Mouse (Mus musculus) liver, embryonic 14.5 days (tissue): ENCODE results near the gene Gpatch8. TPM values are rescaled to one million over a fixed set of nuclear protein-coding genes. Genes with fewer than 3 reads are reported as not detected.

ENCODE experiments used
- ATAC-seq: fragments of 200-750 bp; cut with Nextera tagmentation; 2 replicates; pipeline ENCODE4 v1.8.0; 2017; ENCODE audit warnings: moderate number of reproducible peaks, mild to moderate bottlenecking, moderate library complexity; ENCODE audit not compliant: insufficient read depth
- DNase-seq, 3 experiments: peaks; one replicate each; pipeline ENCODE4 v3.0.0-alpha.2; 2012 to 2013; ENCODE audit warnings: low read depth in 3 of 3, low spot score in 3 of 3
- H3K27ac ChIP-seq: fragments of 300-500 bp; sonication (generic); 2 replicates; pipeline ENCODE4 v1.5.1; 2014; ENCODE audit warnings: moderate library complexity, mild to moderate bottlenecking, control low read depth, inconsistent platforms
- H3K27me3 ChIP-seq: fragments of 300-500 bp; sonication (generic); 2 replicates; pipeline ENCODE4 v1.6.1; 2014; ENCODE audit warnings: mild to moderate bottlenecking, low read length, moderate library complexity; ENCODE audit not compliant: control insufficient read depth, insufficient read depth
- H3K36me3 ChIP-seq: fragments of 300-500 bp; sonication (generic); replicated peaks from 2 replicates; pipeline ENCODE4 v1.6.1; 2014; ENCODE audit warnings: low read depth; ENCODE audit not compliant: control insufficient read depth, insufficient read depth
- H3K4me1 ChIP-seq, 2 experiments: fragments of 200-500 bp in 1 of 2; fragments of 300-500 bp in 1 of 2; sonication (generic) in 1 of 2; replicated peaks; 2 replicates each; pipeline ENCODE4 v1.6.1; 2012 to 2014; ENCODE audit warnings: antibody characterized with exemption in 1 of 2, inconsistent platforms in 1 of 2, low read length in 1 of 2; ENCODE audit not compliant: control insufficient read depth in 2 of 2, insufficient read depth in 2 of 2
- H3K4me2 ChIP-seq: fragments of 300-500 bp; sonication (generic); 2 replicates; pipeline ENCODE4 v1.6.1; 2014; ENCODE audit warnings: low read depth, mild to moderate bottlenecking, control low read depth, moderate library complexity
- H3K4me3 ChIP-seq, 2 experiments: fragments of 200-500 bp in 1 of 2; fragments of 300-500 bp in 1 of 2; sonication (generic) in 1 of 2; 2 replicates each; pipeline ENCODE4 v1.5.1; 2012 to 2014; ENCODE audit warnings: low read depth in 2 of 2, low read length in 2 of 2, mild to moderate bottlenecking in 2 of 2, control low read depth in 1 of 2, inconsistent platforms in 1 of 2, moderate library complexity in 1 of 2; ENCODE audit not compliant: insufficient read depth in 1 of 2
- H3K9ac ChIP-seq: fragments of 300-500 bp; sonication (generic); replicated peaks from 2 replicates; pipeline ENCODE4 v1.6.1; 2014; ENCODE audit warnings: mild to moderate bottlenecking, control low read depth, moderate library complexity
- H3K9me3 ChIP-seq: fragments of 300-500 bp; sonication (generic); 2 replicates; pipeline ENCODE4 v1.6.1; 2016; ENCODE audit warnings: low read length, mixed read lengths; ENCODE audit not compliant: control insufficient read depth
- CTCF ChIP-seq: IDR thresholded peaks from 2 replicates; pipeline ENCODE4 v1.5.1; 2016; ENCODE audit warnings: antibody characterized with exemption, low read depth, control low read depth
- EP300 ChIP-seq: IDR thresholded peaks from 2 replicates; pipeline ENCODE4 v1.6.1; 2016; ENCODE audit warnings: antibody characterized with exemption, low read depth
- whole genome bisulfite sequencing: fragments of 180-500 bp; shearing (Covaris S2); extraction: QIAGEN DNeasy Blood & Tissue Kit; methylation state at CpG from one replicate; pipeline ENCODE4 v1.1.7; 2014; ENCODE audit not compliant: insufficient replicate concordance; 5-methylcytosine and 5-hydroxymethylcytosine counted together
- polyA plus RNA-seq, 2 experiments: library from polyadenylated mRNA; depleted of rRNA in 1 of 2; stranded (reverse) in 1 of 2; unstranded in 1 of 2; fragments of >200 nt; fragmentation: Nextera tagmentation in 1 of 2; extraction: Ambion mirVana in 1 of 2; gene quantifications; 2 replicates each; pipeline versions ENCODE4 v1.2.1 to v1.2.3; 2012 to 2014

Gpatch8 gene
- polyA plus RNA-seq, 2 experiments: 7.5 to 14.1 TPM

DNA sequence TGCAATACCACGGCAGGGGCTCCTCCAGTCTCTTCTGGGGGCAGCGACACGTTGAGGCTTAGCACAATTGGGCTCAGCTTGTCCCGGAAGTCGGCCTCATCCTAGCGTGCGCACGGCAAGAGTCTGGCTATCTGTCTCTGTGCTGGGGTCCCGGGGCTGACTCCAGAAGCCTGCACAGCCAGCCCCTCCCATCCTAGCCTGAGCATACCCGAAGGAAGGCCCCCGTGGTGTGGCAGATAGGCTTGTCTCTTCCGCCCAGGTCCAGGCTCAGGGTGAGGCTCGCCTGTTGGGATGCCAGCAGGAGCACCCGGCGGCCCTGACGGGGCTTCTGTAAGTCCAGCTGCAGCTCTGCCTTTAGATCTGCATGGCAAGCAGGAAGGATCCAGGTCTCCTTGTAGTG, 95.7 kb downstream of the Gpatch8 start:
- DNase-seq (no peak), ATAC-seq (peak; percentile 46; the same call in 1 of the 2 replicates)
- H3K4me2 ChIP-seq: no peak overlapping the region
- H3K9me3 ChIP-seq: no peaks in the 10 kb centered on the region
- H3K27ac ChIP-seq: no peak overlapping the region
- H3K4me1 ChIP-seq: peaks cover 0 to 10% of the 10 kb centered on the region in 2 experiments; a peak in 2 of 4 replicates
- H3K4me3 ChIP-seq: no peak overlapping the region
- TF ChIP-seq CTCF (no peak), EP300 (no peak)
- H3K36me3 ChIP-seq: no peaks in the 10 kb centered on the region
- H3K9ac ChIP-seq: no peak overlapping the region
- H3K27me3 ChIP-seq: no peaks in the 10 kb centered on the region
- 46% methylated on average over 16 of the region's 16 CpGs for WGBS

DNA sequence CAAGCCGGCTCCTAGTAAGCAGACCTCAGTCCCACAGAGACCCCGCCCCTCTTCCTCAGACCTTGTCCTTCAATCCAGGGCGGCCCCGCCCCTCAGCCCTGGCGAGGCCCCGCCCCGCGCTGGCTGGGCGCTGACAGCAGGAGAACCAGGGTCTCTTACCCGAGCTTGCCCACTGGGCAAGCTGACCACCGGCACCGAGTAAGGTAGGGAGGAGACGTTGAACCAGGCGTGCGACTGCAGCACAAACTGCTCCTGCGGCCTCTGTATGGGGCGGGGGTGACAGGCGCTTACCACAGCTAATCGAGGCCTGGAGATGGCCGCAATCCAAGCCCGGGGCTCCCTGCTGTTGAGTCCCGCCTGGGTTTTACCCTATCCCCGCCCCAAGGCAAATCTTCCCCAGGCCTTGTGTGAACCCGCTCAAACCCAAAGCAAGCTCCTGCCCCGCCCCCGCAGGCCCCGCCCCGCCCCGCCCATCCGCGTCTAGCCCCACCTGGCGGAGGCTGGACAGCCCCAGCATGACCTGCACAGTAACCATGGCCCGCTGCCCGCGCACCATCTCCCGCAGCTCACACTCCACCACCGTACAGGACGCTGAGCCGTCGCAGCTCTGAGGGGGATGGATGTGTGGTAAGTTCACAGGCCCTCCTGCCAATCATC, 100.3 kb downstream of the Gpatch8 start:
- DNase-seq (peak; percentile 47 to 52 (median 48)), ATAC-seq (peak; percentile 79)
- H3K27ac ChIP-seq: no peak overlapping the region
- WGBS: 6% methylated on average over 40 of the region's 40 CpGs
- H3K27me3 ChIP-seq: peaks cover 3% of the 10 kb centered on the region; the same call in 1 of the 2 replicates
- H3K9me3 ChIP-seq: no peaks in the 10 kb centered on the region
- TF ChIP-seq CTCF (peak; percentile 73), EP300 (no peak)
- H3K36me3 ChIP-seq: no peaks in the 10 kb centered on the region
- H3K4me3 ChIP-seq: peak overlapping the region; percentile 36 to 37
- peaks cover 0 to 9% of the 10 kb centered on the region in 2 experiments; a peak in 2 of 4 replicates for H3K4me1 ChIP-seq
- H3K4me2 ChIP-seq: peak overlapping the region; percentile 56
- H3K9ac ChIP-seq: no peak overlapping the region

DNA sequence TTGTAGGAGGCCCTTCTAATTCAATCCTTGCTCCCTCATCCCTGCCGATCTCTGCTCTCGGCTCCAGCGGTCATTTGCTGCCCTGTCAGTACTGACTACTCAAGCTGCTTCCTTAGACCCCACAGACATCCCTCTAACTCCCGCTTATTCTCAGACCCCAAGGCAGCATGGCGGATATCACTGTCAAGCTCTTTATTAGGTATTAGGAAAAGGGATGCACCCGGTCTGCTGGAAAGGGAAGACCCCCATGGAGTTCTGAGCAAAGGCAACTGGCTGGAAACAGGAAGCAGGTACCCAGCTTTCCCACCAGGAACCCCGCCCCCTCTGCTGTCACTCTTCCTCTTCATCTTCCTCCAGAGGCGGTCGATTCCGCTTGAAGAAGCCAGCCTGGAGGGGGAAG, 103.1 kb downstream of the Gpatch8 start:
- WGBS: 34% methylated on average over 10 of the region's 10 CpGs
- TF ChIP-seq EP300: no peak
- no peak for TF ChIP-seq CTCF
- Histone ChIP-seq H3K9me3 (no peaks in the 10 kb centered on the region), H3K4me3 (no peak overlapping the region), H3K36me3 (no peaks in the 10 kb centered on the region), H3K27me3 (peaks cover 24% of the 10 kb centered on the region), H3K4me2 (no peak overlapping the region), H3K4me1 (peaks cover 0 to 6% of the 10 kb centered on the region in 2 experiments; a peak in 1 of 4 replicates), H3K27ac (no peak overlapping the region), H3K9ac (no peak overlapping the region)
- ATAC-seq (no peak), DNase-seq (no peak)

DNA sequence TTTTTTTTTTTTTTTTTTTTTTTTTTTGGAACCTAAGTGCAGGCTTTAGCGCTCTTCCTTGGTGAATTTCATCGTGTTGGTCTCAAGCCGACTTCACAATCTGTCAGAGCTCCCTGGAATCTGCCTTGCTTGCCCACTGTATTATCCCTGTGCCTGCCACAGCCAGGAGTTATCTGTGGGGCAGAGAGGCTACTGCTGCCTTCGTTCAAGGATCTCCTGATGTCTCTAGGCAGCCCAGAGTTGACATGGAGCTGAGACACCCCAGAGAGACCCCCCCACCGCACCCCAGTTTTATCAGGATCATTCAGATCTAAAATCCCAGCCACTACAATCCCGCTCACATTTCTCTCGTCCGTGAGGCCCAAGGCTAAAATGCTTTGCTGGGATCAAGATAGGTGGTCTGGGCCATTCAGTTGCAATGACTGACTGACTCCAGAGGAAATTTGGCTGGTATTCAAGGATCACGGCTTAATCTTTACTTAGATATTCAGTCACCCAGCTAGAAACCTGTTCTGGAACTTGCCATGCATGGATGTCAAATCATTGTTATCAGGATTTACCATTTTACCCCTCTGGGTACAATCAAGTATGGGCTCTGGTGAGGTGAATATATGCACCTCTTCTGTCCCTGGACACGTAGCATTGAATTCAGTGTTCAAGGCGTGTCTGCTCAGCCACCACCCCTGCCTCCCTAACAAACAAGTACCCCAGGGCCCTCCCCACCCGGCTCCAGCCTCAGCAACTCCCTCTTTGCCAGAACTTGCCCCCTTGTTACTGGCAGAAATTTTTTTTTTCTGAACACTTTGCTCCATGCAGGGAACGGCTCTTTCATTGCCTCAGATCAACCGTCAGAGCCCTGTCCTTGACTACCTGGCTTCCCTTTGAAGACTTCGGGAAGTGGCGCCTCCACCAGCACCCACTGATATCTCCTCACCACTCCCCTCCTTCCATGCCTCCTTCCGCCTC, 106.9 kb downstream of the Gpatch8 start:
- Histone ChIP-seq H3K9ac (no peak overlapping the region), H3K36me3 (no peaks in the 10 kb centered on the region), H3K27ac (no peak overlapping the region), H3K4me1 (no peaks in the 10 kb centered on the region), H3K4me3 (no peak overlapping the region), H3K9me3 (no peaks in the 10 kb centered on the region), H3K4me2 (no peak overlapping the region), H3K27me3 (peaks cover 56% of the 10 kb centered on the region)
- 44% methylated on average over 17 of the region's 17 CpGs for WGBS
- no peak for DNase-seq
- TF ChIP-seq CTCF: no peak
- no peak for TF ChIP-seq EP300
- ATAC-seq: no peak

DNA sequence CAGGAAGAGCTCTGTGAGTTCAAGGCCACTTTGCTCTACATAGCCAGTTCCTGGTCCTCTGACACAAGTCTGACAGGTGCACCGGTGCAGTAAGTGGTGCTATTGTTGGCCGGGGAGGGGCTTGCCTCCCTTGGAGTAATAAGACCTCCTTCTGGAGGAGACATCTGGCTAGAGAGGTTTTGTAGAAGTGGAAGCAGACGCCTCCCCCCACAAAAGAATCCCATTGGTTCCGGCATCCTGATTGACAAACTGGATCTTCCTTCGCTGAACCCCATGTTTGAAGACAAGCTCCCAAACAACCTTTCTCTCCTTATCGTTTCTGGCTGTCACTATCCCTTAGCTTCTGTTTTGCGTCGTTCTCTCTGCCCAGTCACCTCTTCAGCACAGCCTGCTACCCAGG, 107.9 kb downstream of the Gpatch8 start:
- ATAC-seq: no peak

More for the DNA sequence above, 107.9 kb downstream of the Gpatch8 start:
- no peak overlapping the region for H3K27ac ChIP-seq
- TF ChIP-seq EP300: no peak
- no peak for TF ChIP-seq CTCF
- 13% methylated on average over 8 of the region's 8 CpGs for WGBS
- H3K27me3 ChIP-seq: peaks cover 56% of the 10 kb centered on the region
- H3K9ac ChIP-seq: no peak overlapping the region
- no peaks in the 10 kb centered on the region for H3K36me3 ChIP-seq
- no peak overlapping the region for H3K4me3 ChIP-seq
- DNase-seq: no peak
- H3K9me3 ChIP-seq: no peaks in the 10 kb centered on the region
- H3K4me1 ChIP-seq: no peaks in the 10 kb centered on the region
- H3K4me2 ChIP-seq: no peak overlapping the region
